Mouse (Mus musculus) adrenal gland, postnatal 36 days (tissue): ENCODE data around the gene Cd47. TPM values are rescaled to one million over a fixed set of nuclear protein-coding genes. Genes with fewer than 3 reads are reported as not detected.

Source experiments
- DNase-seq, 2 experiments: peaks; one replicate each; pipeline ENCODE4 v3.0.0; 2021; ENCODE audit warnings: mixed read lengths in 1 of 2
- total RNA-seq, 2 experiments: library from RNA; stranded (reverse); gene quantifications; 2 replicates each; pipeline ENCODE4 v1.2.3; 2021

Gene Cd47
- total RNA-seq, 2 experiments from 2014 or later = 89.6 to 233 TPM

GRCm38 (mm10) chr16:49866617-49867016, 66.3 kb downstream of the Cd47 start:
- DNase-seq = no peak

GRCm38 (mm10) chr16:49868278-49868677, 67.9 kb downstream of the Cd47 start:
- no peak for DNase-seq

- no peak for DNase-seq
These were observed 73.6 kb downstream of the Cd47 start for GRCm38 (mm10) chr16:49873918-49874317.

GRCm38 (mm10) chr16:49874546-49874945, 74.2 kb downstream of the Cd47 start:
- no peak for DNase-seq

- DNase-seq = no peak
These were observed 76.1 kb downstream of the Cd47 start for GRCm38 (mm10) chr16:49876291-49877030.

GRCm38 (mm10) chr16:49877243-49877642, 76.9 kb downstream of the Cd47 start:
- DNase-seq = no peak

GRCm38 (mm10) chr16:49878051-49878450, 77.7 kb downstream of the Cd47 start:
- no peak for DNase-seq

- no peak for DNase-seq
These were observed 86.2 kb downstream of the Cd47 start for GRCm38 (mm10) chr16:49886403-49887066.

GRCm38 (mm10) chr16:49887290-49887689, 87.0 kb downstream of the Cd47 start:
- DNase-seq = peak in 1 of 2 experiments; percentile 6

- DNase-seq = peak; percentile 15 to 18
These were observed 87.7 kb downstream of the Cd47 start for GRCm38 (mm10) chr16:49887811-49888564.

GRCm38 (mm10) chr16:49889031-49889655, 88.8 kb downstream of the Cd47 start:
- no peak for DNase-seq

GRCm38 (mm10) chr16:49892252-49892651, 91.9 kb downstream of the Cd47 start:
- DNase-seq = no peak

GRCm38 (mm10) chr16:49892945-49893344, 92.6 kb downstream of the Cd47 start:
- peak; percentile 22 to 29 for DNase-seq

- no peak for DNase-seq
These were observed 94.3 kb downstream of the Cd47 start for GRCm38 (mm10) chr16:49894624-49895023.

- DNase-seq = peak; percentile 33 to 65
These were observed 95.8 kb downstream of the Cd47 start for GRCm38 (mm10) chr16:49896132-49896531.

- no peak for DNase-seq
These were observed 101.1 kb downstream of the Cd47 start for GRCm38 (mm10) chr16:49901395-49901794.

GRCm38 (mm10) chr16:49902083-49902482, 101.8 kb downstream of the Cd47 start:
- no peak for DNase-seq

GRCm38 (mm10) chr16:49904248-49904930, 104.1 kb downstream of the Cd47 start:
- DNase-seq = no peak

GRCm38 (mm10) chr16:49905041-49905440, 104.7 kb downstream of the Cd47 start:
- DNase-seq = no peak

- peak in 1 of 2 experiments; percentile 8 for DNase-seq
These were observed 105.3 kb downstream of the Cd47 start for GRCm38 (mm10) chr16:49905601-49906001.

GRCm38 (mm10) chr16:49906066-49906465, 105.7 kb downstream of the Cd47 start:
- no peak for DNase-seq

- no peak for DNase-seq
These were observed 106.6 kb downstream of the Cd47 start for GRCm38 (mm10) chr16:49906940-49907339.
